Mouse (Mus musculus): ENCODE data around the gene 1700024P04Rik.

Gene 1700024P04Rik

GRCm38 (mm10) chr13:98966583-98966982, 17.8 kb downstream of the 1700024P04Rik start:
- no peak for DNase-seq (ENCODE audit: low read depth, low spot score)

GRCm38 (mm10) chr13:98963612-98964011, 20.8 kb downstream of the 1700024P04Rik start:
- no peak for DNase-seq (ENCODE audit: low read depth, low spot score)

GRCm38 (mm10) chr13:98958177-98958576, 26.2 kb downstream of the 1700024P04Rik start:
- DNase-seq (ENCODE audit: low read depth, low spot score) = no peak

GRCm38 (mm10) chr13:98956209-98956608, 28.2 kb downstream of the 1700024P04Rik start:
- DNase-seq (ENCODE audit: low read depth, low spot score) = no peak

- DNase-seq (ENCODE audit: low read depth, low spot score) = no peak
Observed at GRCm38 (mm10) chr13:98955676-98956075, 28.7 kb downstream of the 1700024P04Rik start.

GRCm38 (mm10) chr13:98955226-98955625, 29.1 kb downstream of the 1700024P04Rik start:
- no peak for DNase-seq (ENCODE audit: low read depth, low spot score)

GRCm38 (mm10) chr13:98953830-98954229, 30.5 kb downstream of the 1700024P04Rik start:
- no peak for DNase-seq (ENCODE audit: low read depth, low spot score)

GRCm38 (mm10) chr13:98951951-98952350, 32.4 kb downstream of the 1700024P04Rik start:
- no peak for DNase-seq (ENCODE audit: low read depth, low spot score)

GRCm38 (mm10) chr13:98948146-98948545, 36.2 kb downstream of the 1700024P04Rik start:
- DNase-seq (ENCODE audit: low read depth, low spot score) = no peak

- no peak for DNase-seq (ENCODE audit: low read depth, low spot score)
Observed at GRCm38 (mm10) chr13:98946434-98946833, 37.9 kb downstream of the 1700024P04Rik start.

- no peak for DNase-seq (ENCODE audit: low read depth, low spot score)
Observed at GRCm38 (mm10) chr13:98945908-98946307, 38.5 kb downstream of the 1700024P04Rik start.

GRCm38 (mm10) chr13:98945381-98945780, 39.0 kb downstream of the 1700024P04Rik start:
- DNase-seq (ENCODE audit: low read depth, low spot score) = no peak

- DNase-seq (ENCODE audit: low read depth, low spot score) = peak; percentile 76
Observed at GRCm38 (mm10) chr13:98944620-98945081, 39.7 kb downstream of the 1700024P04Rik start.

- no peak for DNase-seq (ENCODE audit: low read depth, low spot score)
Observed at GRCm38 (mm10) chr13:98942360-98942759, 42.0 kb downstream of the 1700024P04Rik start.

GRCm38 (mm10) chr13:98941829-98942343, 42.5 kb downstream of the 1700024P04Rik start:
- DNase-seq (ENCODE audit: low read depth, low spot score) = no peak

GRCm38 (mm10) chr13:98937108-98937507, 47.3 kb downstream of the 1700024P04Rik start:
- DNase-seq (ENCODE audit: low read depth, low spot score) = peak; percentile 21

Data from CD4-positive, CD25-positive, alpha-beta regulatory T cell, adult 2 months (primary cell).